Mouse (Mus musculus): ENCODE measurements around the gene Arrdc2. TPM values are rescaled to one million over a fixed set of nuclear protein-coding genes. Genes with fewer than 3 reads are reported as not detected.

Arrdc2 gene
- total RNA-seq, 2 experiments from 2014 or later: 19.5 to 20.7 TPM

GRCm38 (mm10) chr8:70849333-70849990, 9.9 kb upstream of the Arrdc2 start:
- Histone ChIP-seq H3K27ac (no peak overlapping the region), H3K4me3 (no peak overlapping the region)
- no peak for TF ChIP-seq CTCF (IDR thresholded peaks at IDR 0.05)
- intact Hi-C loops (cut with DNase I): no loop called here
- no peak for DNase-seq (ENCODE audit: extremely low spot score in 1 of 2, low spot score in 2 of 2)

GRCm38 (mm10) chr8:70846371-70847154, 7.0 kb upstream of the Arrdc2 start:
- Histone ChIP-seq H3K4me3 (no peak overlapping the region), H3K27ac (no peak overlapping the region)
- no peak for DNase-seq (ENCODE audit: extremely low spot score in 1 of 2, low spot score in 2 of 2)
- intact Hi-C loops (cut with DNase I): no loop called here
- peak; percentile 19 for TF ChIP-seq CTCF (IDR thresholded peaks at IDR 0.05)

- H3K4me3 ChIP-seq: no peak overlapping the region
- H3K27ac ChIP-seq: no peak overlapping the region
- TF ChIP-seq CTCF (IDR thresholded peaks at IDR 0.05): no peak
- DNase-seq (ENCODE audit: extremely low spot score in 1 of 2, low spot score in 2 of 2): no peak
- intact Hi-C loops (cut with DNase I): no loop called here
Observed at GRCm38 (mm10) chr8:70845108-70845507, 5.6 kb upstream of the Arrdc2 start.

DNA sequence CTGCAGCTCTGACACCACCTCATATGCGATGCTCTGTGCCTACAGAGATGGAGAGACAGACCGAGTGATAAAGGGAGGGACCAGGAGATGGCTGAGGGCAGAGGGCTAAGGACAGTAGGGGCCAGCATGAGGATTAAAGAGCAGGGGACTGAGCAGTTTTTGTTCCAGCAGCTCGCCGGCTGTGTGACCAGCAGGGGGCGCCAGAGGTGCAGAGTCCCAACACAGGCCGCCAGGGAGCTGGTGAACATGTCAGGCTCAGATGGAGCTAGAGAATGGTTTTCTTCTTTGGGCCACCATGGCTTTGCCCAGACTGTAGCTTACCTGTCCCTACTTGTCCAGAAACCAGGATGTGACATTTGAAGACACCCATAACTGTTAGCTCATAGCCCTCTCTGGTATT, 5.0 kb upstream of the Arrdc2 start:
- Histone ChIP-seq H3K4me3 (no peak overlapping the region), H3K27ac (no peak overlapping the region)
- TF ChIP-seq CTCF (IDR thresholded peaks at IDR 0.05): peak; percentile 98
- DNase-seq (ENCODE audit: extremely low spot score in 1 of 2, low spot score in 2 of 2): peak; percentile 84 to 87
- intact Hi-C loops (cut with DNase I): loop anchor here (1.0 kb wide), 1 partner anchor 25 kb away; no protein-coding TSS in a partner anchor

GRCm38 (mm10) chr8:70843941-70844340, 4.4 kb upstream of the Arrdc2 start:
- Histone ChIP-seq H3K27ac (no peak overlapping the region), H3K4me3 (no peak overlapping the region)
- no peak for TF ChIP-seq CTCF (IDR thresholded peaks at IDR 0.05)
- DNase-seq (ENCODE audit: extremely low spot score in 1 of 2, low spot score in 2 of 2): no peak
- intact Hi-C loops (cut with DNase I): loop anchor here (1.0 kb wide), 1 partner anchor 25 kb away; no protein-coding TSS in a partner anchor

DNA sequence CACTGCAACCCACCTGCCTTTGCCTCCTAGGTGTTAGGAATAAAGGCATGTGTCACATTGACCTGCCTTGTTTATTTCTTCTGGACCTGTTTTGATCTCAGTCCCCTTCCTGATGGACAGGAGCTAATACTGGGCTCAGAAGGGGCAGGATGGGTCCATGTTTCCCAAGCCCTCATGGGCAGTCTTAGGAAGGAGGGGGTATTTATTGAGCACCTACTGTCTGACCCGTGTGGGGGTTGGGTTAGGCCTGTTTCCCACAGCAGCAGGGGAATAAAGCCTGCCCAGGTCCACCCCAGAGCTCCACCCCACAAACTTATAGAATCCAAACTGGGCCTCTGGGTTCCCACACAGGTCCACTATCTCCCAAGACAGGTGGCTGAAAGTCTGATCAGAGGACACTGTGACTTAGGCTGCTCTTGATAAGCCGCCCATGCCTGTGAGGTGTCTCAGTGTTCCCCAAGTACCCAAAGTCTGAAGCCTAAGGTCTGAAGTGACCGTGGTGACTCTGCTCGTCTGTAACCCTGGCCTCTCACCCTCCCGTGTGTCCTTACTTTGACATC, 3.8 kb upstream of the Arrdc2 start:
- Histone ChIP-seq H3K27ac (no peak overlapping the region), H3K4me3 (no peak overlapping the region)
- TF ChIP-seq CTCF (IDR thresholded peaks at IDR 0.05): no peak
- intact Hi-C loops (cut with DNase I): no loop called here
- DNase-seq (ENCODE audit: extremely low spot score in 1 of 2, low spot score in 2 of 2): no peak

- H3K4me3 ChIP-seq: no peak overlapping the region
- no peak for DNase-seq (ENCODE audit: extremely low spot score in 1 of 2, low spot score in 2 of 2)
- no peak for TF ChIP-seq CTCF (IDR thresholded peaks at IDR 0.05)
- intact Hi-C loops (cut with DNase I): no loop called here
- no peak overlapping the region for H3K27ac ChIP-seq
Observed at GRCm38 (mm10) chr8:70842484-70842883, 3.0 kb upstream of the Arrdc2 start.

DNA sequence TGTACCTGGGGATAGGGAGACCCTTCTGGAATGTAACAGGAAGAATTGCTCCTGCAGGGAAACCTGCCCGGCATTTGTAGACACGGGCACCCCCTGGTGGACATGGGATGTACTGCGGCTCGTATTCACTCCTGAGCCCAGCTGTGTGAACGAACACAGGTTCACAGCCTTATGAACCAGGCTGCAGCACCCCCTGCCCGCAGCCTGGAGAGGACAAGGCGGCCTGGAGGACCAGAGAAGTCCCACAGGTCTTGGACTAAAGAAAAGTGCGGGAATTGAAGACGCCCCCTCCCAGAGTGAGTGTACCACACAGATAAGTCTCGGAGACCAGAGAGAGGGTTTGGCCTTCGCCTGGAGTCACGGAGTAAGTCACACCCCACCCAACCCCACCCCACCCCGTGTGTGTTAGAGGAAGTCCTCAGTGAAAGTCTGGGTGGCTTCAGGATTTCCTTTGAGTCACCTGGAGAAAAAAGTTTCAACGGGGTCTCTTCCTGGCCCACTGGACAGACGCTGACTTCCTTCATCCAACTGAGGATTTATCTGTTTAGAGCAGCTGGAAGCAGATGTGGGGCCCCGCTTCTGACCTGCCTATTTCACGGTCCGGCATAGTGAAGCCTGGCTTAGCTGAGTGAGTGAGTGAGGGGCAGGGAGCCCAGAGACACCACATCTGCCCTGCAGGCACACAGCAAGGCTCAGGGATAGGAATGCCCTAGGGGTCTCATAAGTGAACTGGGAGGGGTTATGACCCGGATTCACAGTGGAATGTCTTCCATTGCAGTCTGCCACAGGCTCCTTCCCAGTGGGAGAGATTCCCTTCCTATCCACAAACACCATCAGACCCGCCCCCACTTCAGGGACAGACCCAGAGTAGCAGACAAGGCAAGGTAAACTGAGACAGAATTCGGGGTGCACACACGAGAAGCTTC, 1.9 kb upstream of the Arrdc2 start:
- DNase-seq (ENCODE audit: extremely low spot score in 1 of 2, low spot score in 2 of 2): peak; percentile 85 to 93
- intact Hi-C loops (cut with DNase I): loop anchor here (1.0 kb wide), 1 partner anchor 19 kb away; no protein-coding TSS in a partner anchor
- peak; percentile 98 for TF ChIP-seq CTCF (IDR thresholded peaks at IDR 0.05)
- no peak overlapping the region for H3K27ac ChIP-seq
- H3K4me3 ChIP-seq: no peak overlapping the region

DNA sequence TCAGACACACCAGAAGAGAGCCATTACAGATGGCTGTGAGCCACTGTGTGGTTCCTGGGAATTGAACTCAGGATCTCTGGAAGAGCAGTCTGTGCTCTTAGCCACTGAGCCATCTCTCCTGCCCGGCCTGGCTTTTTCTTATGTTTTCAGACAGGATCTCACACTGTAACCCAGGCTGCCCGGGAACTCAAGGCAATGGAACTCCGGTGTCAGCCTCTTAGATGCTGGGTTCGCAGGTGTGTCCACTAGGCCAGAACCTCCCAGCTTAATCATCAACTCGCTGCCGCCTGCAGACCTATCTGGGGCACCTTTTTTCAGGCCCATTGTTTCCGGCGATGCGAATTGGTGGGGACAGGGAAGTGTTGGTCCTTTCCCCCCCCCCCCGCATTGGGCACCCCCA, 1.1 kb upstream of the Arrdc2 start:
- DNase-seq (ENCODE audit: extremely low spot score in 1 of 2, low spot score in 2 of 2): no peak
- intact Hi-C loops (cut with DNase I): loop anchor here (1.0 kb wide), 1 partner anchor 120 kb away; no protein-coding TSS in a partner anchor
- Histone ChIP-seq H3K4me3 (no peak overlapping the region), H3K27ac (no peak overlapping the region; the same call in 1 of the 2 replicates)
- TF ChIP-seq CTCF (IDR thresholded peaks at IDR 0.05): no peak

GRCm38 (mm10) chr8:70838654-70839407, 689 bp downstream of the Arrdc2 start:
- DNase-seq (ENCODE audit: extremely low spot score in 1 of 2, low spot score in 2 of 2): no peak
- no peak; the same call in 1 of the 2 replicates for TF ChIP-seq CTCF (IDR thresholded peaks at IDR 0.05)
- Histone ChIP-seq H3K27ac (peak overlapping the region; percentile 98), H3K4me3 (peak overlapping the region; percentile 65)
- intact Hi-C loops (cut with DNase I): loop anchor here (2.0 kb wide), 2 partner anchors 34 to 70 kb away; partner anchors contain the start of gene Mast3

All from left cerebral cortex, adult 2 months (tissue).